Mouse (Mus musculus): ENCODE measurements at regions not wholly inside any gene's neighbourhood (a gene's known extent, or its start where the extent isn't known, plus 50 kb on each side); places are given as distances from the start of the nearest gene placed in this dataset.

- TF ChIP-seq CTCF (IDR thresholded peaks at IDR 0.05; ENCODE audit: low read depth), result no peak
- no peak for TF ChIP-seq EP300 (IDR thresholded peaks at IDR 0.05; ENCODE audit: low read depth)
These were observed 682.0 kb downstream of the Kcnj2 start for GRCm38 (mm10) chr11:111747947-111748322.
